Mouse (Mus musculus) kidney, adult 2 months (tissue): Measurements from ENCODE around the gene Zfr.

Source experiments
- CTCF ChIP-seq: fragments of 200-500 bp; conservative IDR thresholded peaks from 2 replicates; pipeline ENCODE4 v1.5.1; 2011; ENCODE audit warnings: low read depth, mild to moderate bottlenecking, control low read depth, low read length, moderate library complexity, mixed read lengths; ENCODE audit not compliant: insufficient read depth, insufficient read length
- POLR2A ChIP-seq: fragments of 200-500 bp; IDR thresholded peaks from one replicate; pipeline ENCODE4 v1.6.1; 2011; ENCODE audit warnings: low read depth, low read length, control low read depth

DNA sequence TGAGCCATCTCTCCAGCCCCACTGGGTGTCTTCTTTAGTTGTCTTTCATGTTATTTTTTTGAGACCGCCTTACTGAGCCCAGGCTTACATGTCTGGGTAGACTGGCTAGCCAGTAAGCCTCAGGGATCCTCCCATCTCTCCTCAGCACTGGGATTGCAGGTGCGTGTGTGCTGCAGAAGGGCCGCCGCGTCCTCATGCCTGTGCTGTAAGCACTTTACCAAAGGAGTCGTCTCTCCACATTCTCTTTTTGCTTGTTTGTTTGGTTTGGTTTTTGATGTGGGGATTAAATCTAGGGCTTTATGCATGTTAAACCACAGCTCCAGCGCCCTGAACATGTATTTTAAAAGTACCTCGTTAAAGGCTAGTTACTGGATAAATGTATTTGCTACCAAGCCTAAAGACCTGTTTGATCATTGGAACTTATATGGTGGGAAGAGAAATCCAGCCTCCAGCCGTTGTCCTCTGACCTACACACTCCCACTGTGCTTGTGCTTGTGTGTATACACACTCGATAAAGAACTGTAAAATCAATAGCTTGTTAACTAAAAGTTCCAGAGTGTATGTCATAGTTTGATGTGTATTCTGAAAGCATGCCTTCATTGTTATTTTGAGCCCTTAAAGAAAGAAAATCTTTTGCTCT, 112.1 kb downstream of the Zfr start:
- TF ChIP-seq POLR2A (no peak), CTCF (no peak)
